Mouse (Mus musculus) G1E (cell line): ENCODE measurements at regions not wholly inside any gene's neighbourhood (a gene's known extent, or its start where the extent isn't known, plus 50 kb on each side); places are given as distances from the start of the nearest gene placed in this dataset.

ENCODE experiments used
- ATAC-seq: 2 replicates; pipeline ENCODE4 v1.8.0; 2016; ENCODE audit warnings: mild to moderate bottlenecking; ENCODE audit not compliant: insufficient number of reproducible peaks, poor library complexity, low FRiP score, severe bottlenecking; ENCODE audit errors: extremely low read depth
- DNase-seq: peaks from one replicate; pipeline ENCODE4 v3.0.0; 2012; ENCODE audit warnings: low spot score
- H3K27me3 ChIP-seq: 2 replicates; pipeline ENCODE4 v1.6.1; 2012; ENCODE audit warnings: mild to moderate bottlenecking, low read length, inconsistent platforms; ENCODE audit not compliant: insufficient read depth
- H3K36me3 ChIP-seq: replicated peaks from 2 replicates; pipeline ENCODE3; 2012; ENCODE audit warnings: mild to moderate bottlenecking, inconsistent platforms
- H3K4me1 ChIP-seq: 2 replicates; pipeline ENCODE4 v1.6.1; 2012; ENCODE audit warnings: low read depth, low read length, inconsistent platforms, mixed read lengths; ENCODE audit not compliant: insufficient read depth
- H3K4me3 ChIP-seq: 2 replicates; pipeline ENCODE4 v1.5.1; 2012; ENCODE audit warnings: low read depth, mild to moderate bottlenecking, inconsistent platforms, low read length, moderate library complexity, mixed read lengths
- H3K9me3 ChIP-seq: replicated peaks from 2 replicates; pipeline ENCODE4 v1.6.1; 2012; ENCODE audit warnings: inconsistent platforms
- CTCF ChIP-seq: IDR thresholded peaks from 2 replicates; pipeline ENCODE4 v1.5.1; 2012; ENCODE audit warnings: low read depth, low read length, inconsistent platforms, mixed read lengths
- GATA1 ChIP-seq: IDR thresholded peaks from 2 replicates; pipeline ENCODE4 v1.6.1; 2012; ENCODE audit warnings: borderline replicate concordance, low read length, inconsistent platforms, mixed read lengths
- GATA2 ChIP-seq: IDR thresholded peaks from 2 replicates; pipeline ENCODE4 v1.6.1; 2012; ENCODE audit warnings: low read depth, low read length, inconsistent platforms, borderline replicate concordance
- POLR2AphosphoS5 ChIP-seq: IDR thresholded peaks from 2 replicates; pipeline ENCODE4 v1.6.1; 2012; ENCODE audit warnings: low read depth, low read length, inconsistent platforms; ENCODE audit not compliant: insufficient replicate concordance
- TAL1 ChIP-seq: conservative IDR thresholded peaks from 2 replicates; pipeline ENCODE4 v1.6.1; 2012; ENCODE audit warnings: low read depth, low read length, inconsistent platforms, mixed read lengths

- H3K36me3 ChIP-seq, result no peaks in the 10 kb centered on the region
- ATAC-seq (no peak), DNase-seq (no peak)
- TF ChIP-seq CTCF (no peak), TAL1 (no peak), GATA2 (no peak), GATA1 (no peak), POLR2AphosphoS5 (no peak)
- no peak overlapping the region for H3K4me3 ChIP-seq
- no peaks in the 10 kb centered on the region for H3K9me3 ChIP-seq
- H3K4me1 ChIP-seq, result no peaks in the 10 kb centered on the region
- peaks cover 2% of the 10 kb centered on the region; the same call in 1 of the 2 replicates for H3K27me3 ChIP-seq
Measured at GRCm38 (mm10) chr11:20965575-20966239, 125.4 kb upstream of the Peli1 start.

- no peaks in the 10 kb centered on the region for H3K4me1 ChIP-seq
- peaks cover 2% of the 10 kb centered on the region; the same call in 1 of the 2 replicates for H3K27me3 ChIP-seq
- TF ChIP-seq GATA2 (no peak), GATA1 (no peak), TAL1 (no peak), CTCF (no peak), POLR2AphosphoS5 (no peak)
- DNase-seq, result no peak
- no peak overlapping the region for H3K4me3 ChIP-seq
- H3K36me3 ChIP-seq, result no peaks in the 10 kb centered on the region
- ATAC-seq, result no peak
- H3K9me3 ChIP-seq, result no peaks in the 10 kb centered on the region
Measured at GRCm38 (mm10) chr11:20967321-20967984, 123.6 kb upstream of the Peli1 start.

DNA sequence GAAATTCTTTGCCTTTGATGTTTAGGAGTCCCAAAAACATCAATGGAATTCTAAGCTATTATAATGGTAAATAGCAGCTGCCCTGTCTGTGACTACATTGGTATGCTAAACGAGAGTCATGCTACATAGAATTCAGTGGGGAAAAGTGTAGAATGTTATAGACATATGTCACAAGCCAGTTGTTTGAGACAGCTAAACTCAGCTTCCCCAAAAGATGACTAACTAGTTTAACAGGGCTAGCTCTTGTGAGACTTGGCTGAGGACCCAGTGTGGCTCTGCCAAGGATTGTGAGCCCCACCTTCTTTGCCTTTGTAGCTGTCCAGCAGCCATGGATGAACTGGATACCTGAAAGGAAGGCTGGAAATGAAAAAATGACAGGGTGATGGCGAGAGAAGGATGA is 122.8 kb upstream of the Peli1 start:
- H3K27me3 ChIP-seq, result peaks cover 2% of the 10 kb centered on the region; the same call in 1 of the 2 replicates
- H3K4me3 ChIP-seq, result no peak overlapping the region
- no peak for ATAC-seq
- DNase-seq, result no peak
- no peaks in the 10 kb centered on the region for H3K9me3 ChIP-seq
- H3K36me3 ChIP-seq, result no peaks in the 10 kb centered on the region
- TF ChIP-seq TAL1, result no peak
- TF ChIP-seq POLR2AphosphoS5, result no peak
- no peak for TF ChIP-seq GATA2
- no peak for TF ChIP-seq CTCF
- TF ChIP-seq GATA1, result no peak
- no peaks in the 10 kb centered on the region for H3K4me1 ChIP-seq

- no peak for ATAC-seq
- H3K4me3 ChIP-seq, result no peak overlapping the region
- H3K36me3 ChIP-seq, result no peaks in the 10 kb centered on the region
- TF ChIP-seq CTCF, result no peak
- TF ChIP-seq GATA2, result no peak
- TF ChIP-seq POLR2AphosphoS5, result no peak
- TF ChIP-seq GATA1, result no peak
- no peak for TF ChIP-seq TAL1
- no peaks in the 10 kb centered on the region for H3K9me3 ChIP-seq
- DNase-seq, result no peak
- H3K27me3 ChIP-seq, result no peaks in the 10 kb centered on the region
- no peaks in the 10 kb centered on the region for H3K4me1 ChIP-seq
Measured at GRCm38 (mm10) chr11:20973141-20973540, 118.0 kb upstream of the Peli1 start.

GRCm38 (mm10) chr11:20981588-20981987 is 109.5 kb upstream of the Peli1 start:
- no peaks in the 10 kb centered on the region for H3K9me3 ChIP-seq

GRCm38 (mm10) chr11:20982010-20982409 is 109.1 kb upstream of the Peli1 start:
- H3K4me1 ChIP-seq, result no peaks in the 10 kb centered on the region
- H3K36me3 ChIP-seq, result no peaks in the 10 kb centered on the region
- ATAC-seq, result no peak
- TF ChIP-seq GATA2 (no peak), CTCF (no peak), POLR2AphosphoS5 (no peak), GATA1 (no peak), TAL1 (no peak)
- peaks cover 5% of the 10 kb centered on the region for H3K27me3 ChIP-seq
- no peak for DNase-seq
- H3K9me3 ChIP-seq, result no peaks in the 10 kb centered on the region
- no peak overlapping the region for H3K4me3 ChIP-seq

More at GRCm38 (mm10) chr11:20981588-20981987, 109.5 kb upstream of the Peli1 start:
- Histone ChIP-seq H3K27me3 (peaks cover 5% of the 10 kb centered on the region), H3K36me3 (no peaks in the 10 kb centered on the region), H3K4me1 (no peaks in the 10 kb centered on the region), H3K4me3 (no peak overlapping the region)
- ATAC-seq (no peak), DNase-seq (no peak)
- TF ChIP-seq GATA1, result no peak
- TF ChIP-seq POLR2AphosphoS5, result no peak
- TF ChIP-seq TAL1, result no peak
